Mouse (Mus musculus) right cerebral cortex, postnatal 4 days (tissue): ENCODE measurements at regions not wholly inside any gene's neighbourhood (a gene's known extent, or its start where the extent isn't known, plus 50 kb on each side); places are given as distances from the start of the nearest gene placed in this dataset.

Experiments used
- DNase-seq: peaks from one replicate; pipeline ENCODE4 v3.0.0-alpha.2; 2022

GRCm38 (mm10) chr8:18536059-18536458 lies 442.0 kb downstream of the Defb40 start:
- DNase-seq = no peak

- DNase-seq = no peak
Observed at GRCm38 (mm10) chr8:18528120-18528519, 449.9 kb downstream of the Defb40 start.

GRCm38 (mm10) chr8:18512409-18512808 lies 465.6 kb downstream of the Defb40 start:
- no peak for DNase-seq

- peak; percentile 25 for DNase-seq
Observed at GRCm38 (mm10) chr8:18506158-18507022, 471.7 kb downstream of the Defb40 start.

- no peak for DNase-seq
Observed at GRCm38 (mm10) chr8:18490620-18491019, 487.4 kb downstream of the Defb40 start.

GRCm38 (mm10) chr8:18480081-18480480 lies 498.0 kb downstream of the Defb40 start:
- no peak for DNase-seq

GRCm38 (mm10) chr8:18478166-18478565 lies 499.9 kb downstream of the Defb40 start:
- DNase-seq = no peak

GRCm38 (mm10) chr8:18467511-18467910 lies 510.5 kb downstream of the Defb40 start:
- DNase-seq = peak; percentile 20

GRCm38 (mm10) chr8:18460609-18461008 lies 517.4 kb downstream of the Defb40 start:
- DNase-seq = no peak

- DNase-seq = no peak
Observed at GRCm38 (mm10) chr8:18457470-18457869, 520.6 kb downstream of the Defb40 start.

GRCm38 (mm10) chr8:18449015-18449414 lies 529.0 kb downstream of the Defb40 start:
- no peak for DNase-seq

- no peak for DNase-seq
Observed at GRCm38 (mm10) chr8:18442212-18442611, 535.8 kb downstream of the Defb40 start.

GRCm38 (mm10) chr8:18422846-18423245 lies 555.2 kb downstream of the Defb40 start:
- DNase-seq = no peak

GRCm38 (mm10) chr8:18412470-18412869 lies 565.6 kb downstream of the Defb40 start:
- DNase-seq = no peak

GRCm38 (mm10) chr8:18406446-18406845 lies 571.6 kb downstream of the Defb40 start:
- no peak for DNase-seq

- peak; percentile 65 for DNase-seq
Observed at GRCm38 (mm10) chr8:18388353-18388752, 589.7 kb downstream of the Defb40 start.

GRCm38 (mm10) chr8:18381615-18382178 lies 596.4 kb downstream of the Defb40 start:
- no peak for DNase-seq

- no peak for DNase-seq
Observed at GRCm38 (mm10) chr8:18348716-18349115, 629.3 kb downstream of the Defb40 start.

GRCm38 (mm10) chr8:18346248-18346647 lies 631.8 kb downstream of the Defb40 start:
- no peak for DNase-seq

- DNase-seq = peak; percentile 58
Observed at GRCm38 (mm10) chr8:18345322-18345721, 632.7 kb downstream of the Defb40 start.

GRCm38 (mm10) chr8:18344838-18345237 lies 633.2 kb downstream of the Defb40 start:
- DNase-seq = no peak

- DNase-seq = no peak
Observed at GRCm38 (mm10) chr8:18335576-18335975, 642.5 kb downstream of the Defb40 start.

- DNase-seq = no peak
Observed at GRCm38 (mm10) chr8:18328521-18328920, 649.5 kb downstream of the Defb40 start.

GRCm38 (mm10) chr8:18316488-18316887 lies 661.6 kb downstream of the Defb40 start:
- DNase-seq = no peak
